Mouse (Mus musculus) CH12.LX (cell line): ENCODE data around the gene Ccnjl. TPM values are rescaled to one million over a fixed set of nuclear protein-coding genes. Genes with fewer than 3 reads are reported as not detected.

ENCODE experiments used
- DNase-seq: peaks from one replicate; pipeline ENCODE4 v3.0.0-alpha.2; 2013; ENCODE audit errors: extremely low read depth
- H3K27ac ChIP-seq: 2 replicates; pipeline ENCODE4 v1.5.1; 2012; ENCODE audit warnings: low read depth, mild to moderate bottlenecking, control low read depth, moderate library complexity; ENCODE audit not compliant: insufficient read depth
- H3K27me3 ChIP-seq: replicated peaks from 2 replicates; pipeline ENCODE3; 2012; ENCODE audit warnings: inconsistent platforms
- H3K36me3 ChIP-seq, 2 experiments: replicated peaks in 1 of 2; 2 replicates each; pipeline versions ENCODE3 to v1.6.1; 2012; ENCODE audit warnings: inconsistent platforms in 1 of 2, low read length in 1 of 2, mild to moderate bottlenecking in 1 of 2, mixed read lengths in 1 of 2, moderate library complexity in 1 of 2; ENCODE audit not compliant: control insufficient read depth in 1 of 2, insufficient read depth in 1 of 2
- H3K4me1 ChIP-seq, 2 experiments: 2 replicates each; pipeline ENCODE4 v1.6.1; 2012; ENCODE audit warnings: inconsistent platforms in 1 of 2, moderate library complexity in 1 of 2; ENCODE audit not compliant: insufficient read depth in 2 of 2, control insufficient read depth in 1 of 2
- H3K4me2 ChIP-seq: 2 replicates; pipeline ENCODE4 v1.6.1; 2012; ENCODE audit warnings: low read depth, mild to moderate bottlenecking, control low read depth; ENCODE audit not compliant: poor library complexity, insufficient read depth, severe bottlenecking
- H3K4me3 ChIP-seq, 3 experiments: fragments of 150-350 bp in 1 of 3; sonication (generic) in 1 of 3; replicated peaks in 1 of 3; 2 replicates each; pipeline versions ENCODE3 to v1.5.1; 2011 to 2012; ENCODE audit warnings: low read depth in 2 of 3, low read length in 2 of 3, mild to moderate bottlenecking in 2 of 3, moderate library complexity in 2 of 3, control low read depth in 1 of 3, improper control_type of control experiment in 1 of 3, inconsistent platforms in 1 of 3, mixed read lengths in 1 of 3; ENCODE audit not compliant: poor library complexity in 1 of 3
- H3K79me2 ChIP-seq: replicated peaks from 2 replicates; pipeline ENCODE4 v1.6.1; 2012; ENCODE audit warnings: mild to moderate bottlenecking, moderate library complexity; ENCODE audit not compliant: control insufficient read depth, poor library complexity, insufficient read depth, severe bottlenecking; ENCODE audit errors: extremely low read depth
- H3K9ac ChIP-seq: 2 replicates; pipeline ENCODE4 v1.6.1; 2012; ENCODE audit warnings: low read depth, mild to moderate bottlenecking, control low read depth, moderate library complexity; ENCODE audit not compliant: insufficient read depth
- H3K9me3 ChIP-seq: replicated peaks from 2 replicates; pipeline ENCODE3; 2012; ENCODE audit warnings: low read length, inconsistent platforms, mixed read lengths
- CHD2 ChIP-seq: IDR thresholded peaks from 2 replicates; pipeline ENCODE4 v1.6.1; 2011; ENCODE audit warnings: low read length, improper control_type of control experiment
- E2F4 ChIP-seq: IDR thresholded peaks from 2 replicates; pipeline ENCODE4 v1.6.1; 2011; ENCODE audit warnings: low read depth, low read length, improper control_type of control experiment; ENCODE audit not compliant: insufficient replicate concordance
- ELF1 ChIP-seq: IDR thresholded peaks from 2 replicates; pipeline ENCODE4 v1.6.1; 2014; ENCODE audit warnings: low read depth, mild to moderate bottlenecking, inconsistent platforms, low read length, improper control_type of control experiment
- EP300 ChIP-seq: IDR thresholded peaks from 2 replicates; pipeline ENCODE4 v1.6.1; 2011; ENCODE audit warnings: low read length, improper control_type of control experiment
- GABPA ChIP-seq: IDR thresholded peaks from 2 replicates; pipeline ENCODE4 v1.6.1; 2012; ENCODE audit warnings: low read depth, low read length, improper control_type of control experiment, inconsistent platforms; ENCODE audit not compliant: insufficient replicate concordance
- HCFC1 ChIP-seq: IDR thresholded peaks from 2 replicates; pipeline ENCODE4 v1.6.1; 2012; ENCODE audit warnings: low read depth, mild to moderate bottlenecking, inconsistent platforms, low read length, improper control_type of control experiment
- KAT2A ChIP-seq: IDR thresholded peaks from 2 replicates; pipeline ENCODE4 v1.6.1; 2012; ENCODE audit warnings: low read length, improper control_type of control experiment, inconsistent platforms; ENCODE audit not compliant: insufficient replicate concordance
- MEF2A ChIP-seq: IDR thresholded peaks from 2 replicates; pipeline ENCODE4 v1.6.1; 2014; ENCODE audit warnings: low read depth, mild to moderate bottlenecking, inconsistent platforms, low read length, improper control_type of control experiment, borderline replicate concordance
- MYC ChIP-seq: IDR thresholded peaks from 2 replicates; pipeline ENCODE4 v1.6.1; 2011; ENCODE audit warnings: low read depth, mild to moderate bottlenecking, improper control_type of control experiment, low read length
- NELFE ChIP-seq: IDR thresholded peaks from 2 replicates; pipeline ENCODE4 v1.6.1; 2011; ENCODE audit warnings: low read depth, low read length, improper control_type of control experiment
- PAX5 ChIP-seq: IDR thresholded peaks from 2 replicates; pipeline ENCODE4 v1.6.1; 2012; ENCODE audit warnings: low read length, inconsistent platforms, mixed read lengths
- POLR2A ChIP-seq: IDR thresholded peaks from 2 replicates; pipeline ENCODE4 v1.6.1; 2011; ENCODE audit warnings: low read depth, mild to moderate bottlenecking, improper control_type of control experiment, low read length
- RAD21 ChIP-seq: IDR thresholded peaks from 2 replicates; pipeline ENCODE4 v1.6.1; 2011; ENCODE audit warnings: low read depth, mild to moderate bottlenecking, low read length, improper control_type of control experiment, moderate library complexity
- RCOR1 ChIP-seq: conservative IDR thresholded peaks from 2 replicates; pipeline ENCODE4 v1.6.1; 2012; ENCODE audit warnings: low read depth, mild to moderate bottlenecking, inconsistent platforms, low read length, improper control_type of control experiment
- SIN3A ChIP-seq: IDR thresholded peaks from 2 replicates; pipeline ENCODE4 v1.6.1; 2012; ENCODE audit warnings: low read length, improper control_type of control experiment, inconsistent platforms
- SMC3 ChIP-seq: IDR thresholded peaks from 2 replicates; pipeline ENCODE4 v1.6.1; 2011; ENCODE audit warnings: low read depth, low read length, improper control_type of control experiment
- UBTF ChIP-seq: IDR thresholded peaks from 2 replicates; pipeline ENCODE4 v1.6.1; 2012; ENCODE audit warnings: low read depth, mild to moderate bottlenecking, inconsistent platforms, low read length, improper control_type of control experiment, moderate library complexity
- USF1 ChIP-seq: IDR thresholded peaks from 2 replicates; pipeline ENCODE4 v1.6.1; 2014; ENCODE audit warnings: low read depth, mild to moderate bottlenecking, inconsistent platforms, low read length, improper control_type of control experiment
- USF2 ChIP-seq: conservative IDR thresholded peaks from 2 replicates; pipeline ENCODE4 v1.6.1; 2011; ENCODE audit warnings: low read depth, low read length, improper control_type of control experiment
- ZC3H11A ChIP-seq: IDR thresholded peaks from 2 replicates; pipeline ENCODE4 v1.6.1; 2012; ENCODE audit warnings: low read depth, mild to moderate bottlenecking, inconsistent platforms, low read length, improper control_type of control experiment
- ZKSCAN1 ChIP-seq: IDR thresholded peaks from 2 replicates; pipeline ENCODE4 v1.6.1; 2012; ENCODE audit warnings: low read depth, inconsistent platforms, low read length, improper control_type of control experiment, borderline replicate concordance
- ZMIZ1 ChIP-seq: IDR thresholded peaks from 2 replicates; pipeline ENCODE4 v1.6.1; 2012; ENCODE audit warnings: low read depth, mild to moderate bottlenecking, inconsistent platforms, low read length, improper control_type of control experiment
- ZNF384 ChIP-seq: IDR thresholded peaks from 2 replicates; pipeline ENCODE4 v1.6.1; 2012; ENCODE audit warnings: low read depth, low read length, improper control_type of control experiment, inconsistent platforms
- dilution Hi-C: fragments of 300-500 bp; cut with MboI; formaldehyde crosslinking; loops from 2 replicates; pipeline ENCODE4 v1.14.3; 2020; ENCODE audit warnings: low sequenced_read_pairs; ENCODE audit not compliant: extremely low pct_unique_long_range_greater_than_20kb, extremely low pct_ligation_motif_present
- in situ Hi-C: fragments of 300-500 bp; cut with MboI; formaldehyde crosslinking; loops from 3 replicates; pipeline ENCODE4 v1.14.3; 2019; ENCODE audit warnings: low sequenced_read_pairs, low pct_ligation_motif_present, low pct_unique_long_range_greater_than_20kb, mixed read lengths
- polyA plus RNA-seq: library from polyadenylated mRNA; unstranded; fragments of >175 nt; gene quantifications from 2 replicates; pipeline ENCODE4 v1.2.1, GENCODE M21; 2012; ENCODE audit warnings: low read depth; ENCODE audit not compliant: insufficient read length
- total RNA-seq, 2 experiments: library from RNA; depleted of rRNA; stranded (reverse); fragments of 300-350 nt in 1 of 2; fragments of >200 nt in 1 of 2; gene quantifications; 2 replicates each; pipeline ENCODE4 v1.2.3; 2012 to 2014

Ccnjl gene
- total and polyA plus RNA-seq, 3 experiments = not detected

GRCm38 (mm10) chr11:43589530-43590072 lies 61.0 kb downstream of the Ccnjl start:
- no peaks in the 10 kb centered on the region for H3K9me3 ChIP-seq
- no peaks in the 10 kb centered on the region for H3K36me3 ChIP-seq
- H3K9ac ChIP-seq = no peak overlapping the region
- no peak overlapping the region for H3K4me2 ChIP-seq
- in situ Hi-C loops = loop anchor here (5.0 kb wide), 1 partner anchor 97 kb away; no protein-coding TSS in a partner anchor
- no peak for TF ChIP-seq PAX5
- no peak for TF ChIP-seq ZKSCAN1
- no peak for TF ChIP-seq RCOR1
- no peak for TF ChIP-seq ZMIZ1
- no peak for TF ChIP-seq KAT2A
- TF ChIP-seq MYC = no peak
- no peak for TF ChIP-seq NELFE
- TF ChIP-seq SIN3A = no peak
- no peak for TF ChIP-seq ELF1
- TF ChIP-seq ZNF384 = no peak
- TF ChIP-seq USF2 = no peak
- TF ChIP-seq CHD2 = no peak
- no peak for TF ChIP-seq E2F4
- TF ChIP-seq USF1 = no peak
- TF ChIP-seq ZC3H11A = no peak
- no peak for TF ChIP-seq HCFC1
- no peak for TF ChIP-seq UBTF
- TF ChIP-seq MEF2A = no peak
- no peak for TF ChIP-seq SMC3
- TF ChIP-seq, all 38 proteins: peak for 0
- no peaks in the 10 kb centered on the region for H3K27me3 ChIP-seq
- H3K4me3 ChIP-seq = no peak overlapping the region
- dilution Hi-C loops = no loop called here
- H3K27ac ChIP-seq = no peak overlapping the region
- no peak for DNase-seq
- peaks cover 1 to 5% of the 10 kb centered on the region in 2 experiments; a peak in 2 of 4 replicates for H3K4me1 ChIP-seq
- no peaks in the 10 kb centered on the region for H3K79me2 ChIP-seq

GRCm38 (mm10) chr11:43601440-43601839 lies 72.9 kb downstream of the Ccnjl start, which contains the start of gene Fabp6:
Fabp6 (minus strand) TSS chr11:43601540.
- no peaks in the 10 kb centered on the region for H3K4me1 ChIP-seq
- no peak within 1 kb of the TSS for H3K9ac ChIP-seq
- no peak within 1 kb of the TSS for H3K4me3 ChIP-seq
- no peaks in the 10 kb centered on the region for H3K27me3 ChIP-seq
- H3K9me3 ChIP-seq = no peaks in the 10 kb centered on the region
- no peak for TF ChIP-seq ELF1
- no peak for TF ChIP-seq USF2
- TF ChIP-seq HCFC1 = no peak
- no peak for TF ChIP-seq EP300
- no peak for TF ChIP-seq POLR2A
- TF ChIP-seq GABPA = no peak
- no peak for TF ChIP-seq RAD21
- no peak for TF ChIP-seq E2F4
- TF ChIP-seq ZNF384 = no peak
- TF ChIP-seq KAT2A = no peak
- H3K36me3 ChIP-seq = no peaks in the 10 kb centered on the region
- dilution Hi-C loops (no loop called here), in situ Hi-C loops (no loop called here)
- H3K79me2 ChIP-seq = no peaks in the 10 kb centered on the region
- no peak within 1 kb of the TSS for H3K4me2 ChIP-seq
- DNase-seq = no peak
- no peak within 1 kb of the TSS for H3K27ac ChIP-seq
